Mouse (Mus musculus): ENCODE measurements around the gene Gba2. TPM values are rescaled to one million over a fixed set of nuclear protein-coding genes. Genes with fewer than 3 reads are reported as not detected.

Gba2 gene
- total RNA-seq, 2 experiments from 2014 or later = 61.0 to 64.4 TPM

DNA sequence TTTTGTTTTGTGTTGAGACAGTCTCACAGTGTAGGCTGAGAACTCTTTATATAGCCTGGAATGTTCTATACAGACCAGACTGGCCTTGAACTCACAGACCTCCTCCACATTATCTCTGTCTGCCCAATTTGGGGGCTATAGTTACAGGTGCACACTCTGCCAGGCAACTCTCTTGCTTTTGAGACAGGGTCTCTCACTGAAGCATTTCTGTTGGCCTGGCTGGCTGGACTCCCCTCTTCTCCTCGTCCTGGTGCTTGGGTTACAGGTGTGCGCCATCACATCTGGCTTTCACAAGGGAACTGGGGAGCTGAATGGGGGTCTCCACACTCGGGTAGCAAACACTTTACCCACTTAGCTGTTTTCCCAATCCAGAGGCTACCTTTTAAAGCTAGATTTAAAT is 13.3 kb upstream of the Gba2 start:
- Histone ChIP-seq H3K27ac (no peak overlapping the region), H3K4me3 (no peak overlapping the region)
- DNase-seq (ENCODE audit: low spot score in 2 of 2) = no peak
- no peak for TF ChIP-seq CTCF (conservative IDR thresholded peaks at IDR 0.05)

- DNase-seq (ENCODE audit: low spot score in 2 of 2) = no peak
Measured at GRCm38 (mm10) chr4:43591543-43591942, 12.9 kb upstream of the Gba2 start.

GRCm38 (mm10) chr4:43587681-43588080 is 9.0 kb upstream of the Gba2 start:
- no peak overlapping the region for H3K4me3 ChIP-seq
- no peak overlapping the region for H3K27ac ChIP-seq
- no peak for TF ChIP-seq CTCF (conservative IDR thresholded peaks at IDR 0.05)
- DNase-seq (ENCODE audit: low spot score in 2 of 2) = no peak

More at GRCm38 (mm10) chr4:43591543-43591942, 12.9 kb upstream of the Gba2 start:
- no peak overlapping the region for H3K27ac ChIP-seq
- no peak for TF ChIP-seq CTCF (conservative IDR thresholded peaks at IDR 0.05)
- H3K4me3 ChIP-seq = no peak overlapping the region

DNA sequence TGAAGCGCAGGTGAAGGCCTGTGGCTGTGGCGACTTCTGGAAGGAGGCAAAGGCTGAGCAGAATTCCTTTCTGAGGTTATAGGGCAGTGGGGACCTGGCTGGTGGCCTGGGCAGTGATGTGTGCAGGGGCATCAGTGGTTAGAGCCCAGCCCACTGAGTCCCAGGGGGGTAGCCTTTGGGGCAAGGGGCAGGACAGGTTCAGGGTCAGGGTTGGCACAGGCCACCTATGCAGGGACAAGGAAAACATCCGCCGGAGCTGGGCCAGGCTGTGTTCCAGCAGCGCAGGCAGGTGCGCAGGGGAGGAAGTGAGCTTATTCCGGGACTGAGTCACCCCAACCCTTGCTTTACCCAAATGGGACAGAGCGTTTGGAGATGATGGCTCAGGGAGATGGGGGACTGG is 7.7 kb upstream of the Gba2 start:
- no peak for TF ChIP-seq CTCF (conservative IDR thresholded peaks at IDR 0.05)
- no peak for DNase-seq (ENCODE audit: low spot score in 2 of 2)
- no peak overlapping the region for H3K27ac ChIP-seq
- no peak overlapping the region for H3K4me3 ChIP-seq

DNA sequence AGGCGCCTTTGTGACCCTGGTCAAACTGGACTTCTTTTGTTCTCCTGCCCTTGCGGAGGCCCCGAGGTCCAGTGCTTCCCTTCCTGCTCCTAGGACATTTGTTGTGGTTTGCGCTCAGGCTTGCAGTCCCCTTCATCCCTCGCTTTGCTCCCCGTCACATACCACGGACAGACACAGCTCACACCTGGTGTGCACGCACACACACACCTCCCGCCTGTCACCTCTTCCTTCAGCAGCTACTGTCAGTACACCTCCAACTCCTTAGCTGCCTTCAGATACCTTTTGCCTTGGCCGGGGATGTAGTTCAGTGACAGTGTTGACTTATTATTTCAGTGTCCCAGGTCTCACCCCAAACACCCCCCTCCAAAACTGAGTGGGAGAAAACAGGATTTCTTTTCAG is 7.0 kb upstream of the Gba2 start:
- H3K4me3 ChIP-seq = no peak overlapping the region
- no peak overlapping the region for H3K27ac ChIP-seq
- no peak for DNase-seq (ENCODE audit: low spot score in 2 of 2)
- TF ChIP-seq CTCF (conservative IDR thresholded peaks at IDR 0.05) = no peak

GRCm38 (mm10) chr4:43584444-43585416 is 6.1 kb upstream of the Gba2 start, which contains the start of gene Msmp:
Gene Msmp (minus strand): TSS chr4:43584494.
- Histone ChIP-seq H3K27ac (no peak within 1 kb of the TSS), H3K4me3 (no peak within 1 kb of the TSS)
- DNase-seq (ENCODE audit: low spot score in 2 of 2) = no peak
- TF ChIP-seq CTCF (conservative IDR thresholded peaks at IDR 0.05) = no peak; the same call in 1 of the 2 replicates

GRCm38 (mm10) chr4:43583421-43583820 is 4.7 kb upstream of the Gba2 start:
- H3K4me3 ChIP-seq = no peak overlapping the region
- no peak overlapping the region for H3K27ac ChIP-seq
- TF ChIP-seq CTCF (conservative IDR thresholded peaks at IDR 0.05) = no peak
- no peak for DNase-seq (ENCODE audit: low spot score in 2 of 2)

DNA sequence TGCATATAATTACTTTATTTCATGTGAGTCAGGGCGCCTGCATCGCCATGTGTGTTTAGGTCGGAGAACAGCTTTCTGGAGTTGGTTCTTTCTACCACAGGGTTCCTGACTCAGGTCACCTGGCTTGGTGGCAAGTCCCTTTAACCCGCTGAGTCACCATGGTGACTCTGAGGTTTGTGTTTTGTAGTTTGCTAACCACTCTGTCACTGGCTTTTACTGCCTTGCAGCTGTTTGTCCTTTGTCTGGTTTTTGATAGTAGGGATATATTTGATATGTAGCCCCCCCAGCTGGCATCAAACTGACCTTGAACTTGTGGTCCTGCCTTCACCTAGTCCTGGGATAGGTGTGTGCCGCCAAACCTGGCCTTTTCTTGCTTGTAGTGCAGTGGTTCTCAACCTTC is 3.6 kb upstream of the Gba2 start:
- Histone ChIP-seq H3K27ac (no peak overlapping the region), H3K4me3 (no peak overlapping the region)
- TF ChIP-seq CTCF (conservative IDR thresholded peaks at IDR 0.05) = no peak
- DNase-seq (ENCODE audit: low spot score in 2 of 2) = no peak

- Histone ChIP-seq H3K27ac (no peak overlapping the region), H3K4me3 (no peak overlapping the region)
- DNase-seq (ENCODE audit: low spot score in 2 of 2) = no peak
- no peak for TF ChIP-seq CTCF (conservative IDR thresholded peaks at IDR 0.05)
Measured at GRCm38 (mm10) chr4:43581381-43581780, 2.7 kb upstream of the Gba2 start.

DNA sequence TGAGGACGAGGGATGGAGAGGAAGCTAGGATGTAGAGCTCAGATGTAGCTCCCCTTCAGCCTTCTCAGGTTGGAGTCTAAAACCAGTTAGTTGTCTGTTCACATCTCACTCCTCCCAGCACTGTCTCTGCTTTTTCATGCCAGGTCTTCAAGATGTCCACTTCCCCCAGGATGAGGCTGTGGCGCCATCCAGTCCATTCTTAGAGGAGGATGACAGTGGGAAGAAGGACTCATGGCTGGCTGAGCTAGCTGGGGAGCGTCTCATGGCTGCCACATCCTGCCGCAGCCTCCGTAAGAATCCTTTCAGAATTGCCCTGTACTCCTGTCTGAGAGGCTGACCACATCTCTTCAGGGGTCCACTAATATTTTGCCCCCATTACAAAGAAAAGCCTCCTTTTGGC is 2.0 kb upstream of the Gba2 start:
- Histone ChIP-seq H3K4me3 (no peak overlapping the region), H3K27ac (no peak overlapping the region)
- DNase-seq (ENCODE audit: low spot score in 2 of 2) = no peak

DNA sequence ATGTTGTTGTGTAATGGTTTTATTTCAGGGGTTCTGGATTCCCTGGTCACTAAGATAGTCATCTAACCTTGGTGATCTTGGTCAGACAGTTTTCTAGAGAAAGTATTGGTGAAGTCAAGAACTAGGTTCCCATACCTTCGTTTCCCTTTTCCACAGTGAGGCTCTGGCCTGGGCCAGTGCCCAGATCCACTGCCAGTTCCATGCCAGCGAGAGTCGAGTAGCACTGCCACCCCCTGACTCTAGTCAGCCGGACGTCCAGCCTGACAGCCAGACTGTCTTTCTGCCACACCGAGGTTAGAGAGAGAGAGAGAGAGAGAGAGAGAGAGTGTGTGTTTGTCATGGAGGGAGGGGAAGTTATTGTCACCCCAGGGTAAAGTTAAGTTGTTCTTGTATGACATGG is 1.1 kb upstream of the Gba2 start:
- no peak for DNase-seq (ENCODE audit: low spot score in 2 of 2)
- Histone ChIP-seq H3K4me3 (peak overlapping the region; percentile 65), H3K27ac (no peak overlapping the region; the same call in 1 of the 2 replicates)
- TF ChIP-seq CTCF (conservative IDR thresholded peaks at IDR 0.05) = no peak

More for the DNA sequence above, 2.0 kb upstream of the Gba2 start:
- TF ChIP-seq CTCF (conservative IDR thresholded peaks at IDR 0.05) = no peak

DNA sequence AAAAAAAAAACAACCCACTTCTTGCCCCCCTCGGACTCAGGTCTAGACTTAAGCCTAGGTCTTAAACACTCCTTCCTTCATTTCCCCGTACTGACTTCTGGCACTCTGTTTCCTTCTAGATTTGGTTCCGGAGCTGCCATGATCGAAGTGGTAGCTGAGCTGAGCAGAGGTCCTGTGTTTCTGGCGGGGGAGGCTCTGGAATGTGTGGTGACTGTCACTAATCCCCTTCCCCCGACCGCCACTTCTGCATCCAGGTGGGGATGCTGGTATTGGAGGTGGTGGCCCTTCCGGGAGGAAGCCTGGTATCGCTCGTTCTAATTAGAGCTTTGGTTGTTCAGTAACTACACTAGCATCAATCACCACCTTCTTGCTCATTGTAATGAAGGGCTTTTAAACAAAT is 583 bp upstream of the Gba2 start:
- peak overlapping the region; percentile 97 for H3K27ac ChIP-seq
- H3K4me3 ChIP-seq = peak overlapping the region; percentile 65
- TF ChIP-seq CTCF (conservative IDR thresholded peaks at IDR 0.05) = no peak
- no peak for DNase-seq (ENCODE audit: low spot score in 2 of 2)

GRCm38 (mm10) chr4:43577237-43577881 is 1.3 kb downstream of the Gba2 start:
- Histone ChIP-seq H3K27ac (peak overlapping the region; percentile 97), H3K4me3 (peak overlapping the region; percentile 65)
- DNase-seq (ENCODE audit: low spot score in 2 of 2) = no peak
- no peak for TF ChIP-seq CTCF (conservative IDR thresholded peaks at IDR 0.05)

Data from layer of hippocampus, adult 2 months (tissue).